Mouse (Mus musculus): ENCODE measurements around the gene Wwc2. TPM values are rescaled to one million over a fixed set of nuclear protein-coding genes. Genes with fewer than 3 reads are reported as not detected.

The Wwc2 gene
- total RNA-seq, 1 experiment, result 19.6 TPM

- DNase-seq (ENCODE audit: low read depth, low spot score), result no peak
- Histone ChIP-seq H3K9ac (ENCODE audit: insufficient read depth, low read depth, low read length, poor library complexity, severe bottlenecking) (no peak overlapping the region), H3K27ac (ENCODE audit: insufficient read depth, low read depth, low read length, poor library complexity, severe bottlenecking) (no peak overlapping the region), H3K4me1 (ENCODE audit: control insufficient read depth in 2 of 2, insufficient read depth in 2 of 2, low read length in 2 of 2, poor library complexity in 1 of 2) (peaks cover 0 to 2% of the 10 kb centered on the region in 2 experiments; a peak in 1 of 4 replicates), H3K4me3 (ENCODE audit: insufficient read depth in 1 of 2, low read depth in 1 of 2, low read length in 2 of 2, poor library complexity in 1 of 2, severe bottlenecking in 1 of 2) (no peak overlapping the region), H3K36me3 (ENCODE audit: control insufficient read depth, insufficient read depth, low read length, poor library complexity, severe bottlenecking) (no peaks in the 10 kb centered on the region), H3K9me3 (ENCODE audit: control insufficient read depth, insufficient read depth, low read depth, low read length) (no peaks in the 10 kb centered on the region)
- in situ Hi-C loops (cut with MboI; ENCODE audit: low sequenced_read_pairs in 2 of 2, unreplicated experiment in 2 of 2), result no loop called here
- TF ChIP-seq HCFC1 (IDR thresholded peaks at IDR 0.05; ENCODE audit: borderline replicate concordance, insufficient read depth, low read length), result no peak
- TF ChIP-seq ZNF384 (IDR thresholded peaks at IDR 0.05; ENCODE audit: low read depth, low read length), result peak; percentile 82
Observed at GRCm38 (mm10) chr8:47962484-47962883, 28.2 kb downstream of the Wwc2 start.

- Histone ChIP-seq H3K36me3 (ENCODE audit: control insufficient read depth, insufficient read depth, low read length, poor library complexity, severe bottlenecking) (no peaks in the 10 kb centered on the region), H3K4me1 (ENCODE audit: control insufficient read depth in 2 of 2, insufficient read depth in 2 of 2, low read length in 2 of 2, poor library complexity in 1 of 2) (peaks cover 0 to 2% of the 10 kb centered on the region in 2 experiments; a peak in 1 of 4 replicates), H3K9me3 (ENCODE audit: control insufficient read depth, insufficient read depth, low read depth, low read length) (no peaks in the 10 kb centered on the region), H3K4me3 (ENCODE audit: insufficient read depth in 1 of 2, low read depth in 1 of 2, low read length in 2 of 2, poor library complexity in 1 of 2, severe bottlenecking in 1 of 2) (no peak overlapping the region), H3K27ac (ENCODE audit: insufficient read depth, low read depth, low read length, poor library complexity, severe bottlenecking) (no peak overlapping the region), H3K9ac (ENCODE audit: insufficient read depth, low read depth, low read length, poor library complexity, severe bottlenecking) (no peak overlapping the region)
- DNase-seq (ENCODE audit: low read depth, low spot score), result no peak
- TF ChIP-seq ZNF384 (IDR thresholded peaks at IDR 0.05; ENCODE audit: low read depth, low read length) (no peak), ZC3H11A (IDR thresholded peaks at IDR 0.05; ENCODE audit: borderline replicate concordance, low read depth, low read length) (no peak)
- in situ Hi-C loops (cut with MboI; ENCODE audit: low sequenced_read_pairs in 2 of 2, unreplicated experiment in 2 of 2), result no loop called here
Observed at GRCm38 (mm10) chr8:47962005-47962404, 28.7 kb downstream of the Wwc2 start.

GRCm38 (mm10) chr8:47957560-47957959, 33.2 kb downstream of the Wwc2 start:
- in situ Hi-C loops (cut with MboI; ENCODE audit: low sequenced_read_pairs in 2 of 2, unreplicated experiment in 2 of 2), result no loop called here
- DNase-seq (ENCODE audit: low read depth, low spot score), result no peak
- Histone ChIP-seq H3K9me3 (ENCODE audit: control insufficient read depth, insufficient read depth, low read depth, low read length) (no peaks in the 10 kb centered on the region), H3K9ac (ENCODE audit: insufficient read depth, low read depth, low read length, poor library complexity, severe bottlenecking) (no peak overlapping the region), H3K4me3 (ENCODE audit: insufficient read depth in 1 of 2, low read depth in 1 of 2, low read length in 2 of 2, poor library complexity in 1 of 2, severe bottlenecking in 1 of 2) (no peak overlapping the region), H3K27ac (ENCODE audit: insufficient read depth, low read depth, low read length, poor library complexity, severe bottlenecking) (no peak overlapping the region), H3K4me1 (ENCODE audit: control insufficient read depth in 2 of 2, insufficient read depth in 2 of 2, low read length in 2 of 2, poor library complexity in 1 of 2) (peaks cover 0 to 2% of the 10 kb centered on the region in 2 experiments; a peak in 2 of 4 replicates), H3K36me3 (ENCODE audit: control insufficient read depth, insufficient read depth, low read length, poor library complexity, severe bottlenecking) (no peaks in the 10 kb centered on the region)
- TF ChIP-seq ZC3H11A (IDR thresholded peaks at IDR 0.05; ENCODE audit: borderline replicate concordance, low read depth, low read length) (no peak), ZNF384 (IDR thresholded peaks at IDR 0.05; ENCODE audit: low read depth, low read length) (no peak), CHD2 (IDR thresholded peaks at IDR 0.05; ENCODE audit: low read depth, low read length) (no peak), HCFC1 (IDR thresholded peaks at IDR 0.05; ENCODE audit: borderline replicate concordance, insufficient read depth, low read length) (no peak), MAFK (IDR thresholded peaks at IDR 0.05; ENCODE audit: insufficient read depth, low read depth, low read length) (no peak)

GRCm38 (mm10) chr8:47951380-47951932, 39.3 kb downstream of the Wwc2 start:
- H3K4me3 ChIP-seq (ENCODE audit: insufficient read depth in 1 of 2, low read depth in 1 of 2, low read length in 2 of 2, poor library complexity in 1 of 2, severe bottlenecking in 1 of 2), result no peak overlapping the region
- peaks cover 0 to 6% of the 10 kb centered on the region in 2 experiments; a peak in 2 of 4 replicates for H3K4me1 ChIP-seq (ENCODE audit: control insufficient read depth in 2 of 2, insufficient read depth in 2 of 2, low read length in 2 of 2, poor library complexity in 1 of 2)
- peaks cover 2% of the 10 kb centered on the region; the same call in 1 of the 2 replicates for H3K36me3 ChIP-seq (ENCODE audit: control insufficient read depth, insufficient read depth, low read length, poor library complexity, severe bottlenecking)
- H3K27ac ChIP-seq (ENCODE audit: insufficient read depth, low read depth, low read length, poor library complexity, severe bottlenecking), result no peak overlapping the region
- TF ChIP-seq CHD2 (IDR thresholded peaks at IDR 0.05; ENCODE audit: low read depth, low read length) (no peak), ZC3H11A (IDR thresholded peaks at IDR 0.05; ENCODE audit: borderline replicate concordance, low read depth, low read length) (no peak), HCFC1 (IDR thresholded peaks at IDR 0.05; ENCODE audit: borderline replicate concordance, insufficient read depth, low read length) (no peak), MAFK (IDR thresholded peaks at IDR 0.05; ENCODE audit: insufficient read depth, low read depth, low read length) (no peak), ZNF384 (IDR thresholded peaks at IDR 0.05; ENCODE audit: low read depth, low read length) (no peak)
- H3K9me3 ChIP-seq (ENCODE audit: control insufficient read depth, insufficient read depth, low read depth, low read length), result no peaks in the 10 kb centered on the region
- DNase-seq (ENCODE audit: low read depth, low spot score), result no peak
- H3K9ac ChIP-seq (ENCODE audit: insufficient read depth, low read depth, low read length, poor library complexity, severe bottlenecking), result no peak overlapping the region
- in situ Hi-C loops (cut with MboI; ENCODE audit: low sequenced_read_pairs in 2 of 2, unreplicated experiment in 2 of 2), result no loop called here

GRCm38 (mm10) chr8:47948836-47949235, 41.9 kb downstream of the Wwc2 start:
- in situ Hi-C loops (cut with MboI; ENCODE audit: low sequenced_read_pairs in 2 of 2, unreplicated experiment in 2 of 2), result no loop called here
- DNase-seq (ENCODE audit: low read depth, low spot score), result no peak
- no peak for TF ChIP-seq MAFK (IDR thresholded peaks at IDR 0.05; ENCODE audit: insufficient read depth, low read depth, low read length)
- TF ChIP-seq CHD2 (IDR thresholded peaks at IDR 0.05; ENCODE audit: low read depth, low read length), result no peak
- TF ChIP-seq ZNF384 (IDR thresholded peaks at IDR 0.05; ENCODE audit: low read depth, low read length), result no peak
- no peak for TF ChIP-seq HCFC1 (IDR thresholded peaks at IDR 0.05; ENCODE audit: borderline replicate concordance, insufficient read depth, low read length)

More at GRCm38 (mm10) chr8:47948836-47949235, 41.9 kb downstream of the Wwc2 start:
- no peak overlapping the region for H3K27ac ChIP-seq (ENCODE audit: insufficient read depth, low read depth, low read length, poor library complexity, severe bottlenecking)
- H3K4me1 ChIP-seq (ENCODE audit: control insufficient read depth in 2 of 2, insufficient read depth in 2 of 2, low read length in 2 of 2, poor library complexity in 1 of 2), result peaks cover 0 to 7% of the 10 kb centered on the region in 2 experiments; a peak in 2 of 4 replicates
- H3K9me3 ChIP-seq (ENCODE audit: control insufficient read depth, insufficient read depth, low read depth, low read length), result no peaks in the 10 kb centered on the region
- H3K9ac ChIP-seq (ENCODE audit: insufficient read depth, low read depth, low read length, poor library complexity, severe bottlenecking), result no peak overlapping the region
- peaks cover 2% of the 10 kb centered on the region; the same call in 1 of the 2 replicates for H3K36me3 ChIP-seq (ENCODE audit: control insufficient read depth, insufficient read depth, low read length, poor library complexity, severe bottlenecking)
- no peak overlapping the region for H3K4me3 ChIP-seq (ENCODE audit: insufficient read depth in 1 of 2, low read depth in 1 of 2, low read length in 2 of 2, poor library complexity in 1 of 2, severe bottlenecking in 1 of 2)
